Mouse (Mus musculus) adrenal gland, adult 10 weeks (tissue): ENCODE measurements around the gene 4921511M17Rik. TPM values are rescaled to one million over a fixed set of nuclear protein-coding genes. Genes with fewer than 3 reads are reported as not detected.

ENCODE experiments used
- polyA plus RNA-seq: library from polyadenylated mRNA; stranded (reverse); fragments of 350-450 nt; fragmentation: Illumina TruSeq; extraction: RNeasy Lipid Tissue Mini Kit (QIAGEN cat#74804); gene quantifications from one replicate; pipeline ENCODE4 v1.2.3, GENCODE M21; 2014; ENCODE audit warnings: low read depth, low replicate concordance

4921511M17Rik gene
- polyA plus RNA-seq = not detected

GRCm38 (mm10) chrX:154033727-154034126 lies at the start of gene 4921511M17Rik:
Gene 4921511M17Rik, minus strand, starts transcription at chrX:154033827.

GRCm38 (mm10) chrX:154054939-154055338 lies 21.3 kb upstream of the 4921511M17Rik start, which contains the start of gene Gm10057:
Gene Gm10057, minus strand, starts transcription at chrX:154055039.

GRCm38 (mm10) chrX:154012540-154012939 lies 21.1 kb downstream of the 4921511M17Rik start, which contains the start of gene Samt1:
Gene Samt1, minus strand, starts transcription at chrX:154012640.

Other genes with a start within 250 kb of the 4921511M17Rik start
- gene Spin2c, start 201.6 kb downstream of the 4921511M17Rik start, polyA plus RNA-seq = 0.76 TPM
- not detected for gene Samt1, start 21.2 kb downstream of the 4921511M17Rik start, polyA plus RNA-seq
- not detected for gene Gm10057, start 21.2 kb upstream of the 4921511M17Rik start, polyA plus RNA-seq
- not detected for gene Gm15140, start 86.9 kb upstream of the 4921511M17Rik start, polyA plus RNA-seq